Mouse (Mus musculus): ENCODE measurements at regions not wholly inside any gene's neighbourhood (a gene's known extent, or its start where the extent isn't known, plus 50 kb on each side); places are given as distances from the start of the nearest gene placed in this dataset.

- TF ChIP-seq CTCF (conservative IDR thresholded peaks at IDR 0.05; ENCODE audit: insufficient read depth, insufficient read length, low read depth, low read length) (no peak), POLR2A (IDR thresholded peaks at IDR 0.05; ENCODE audit: low read depth, low read length) (no peak)
Measured at GRCm38 (mm10) chr16:86694497-86694896, 659.5 kb upstream of the N6amt1 start.

Measured in kidney, adult 2 months (tissue).